Mouse (Mus musculus): Measurements from ENCODE around the gene Gpc1. TPM values are rescaled to one million over a fixed set of nuclear protein-coding genes. Genes with fewer than 3 reads are reported as not detected.

Gene Gpc1
- total and polyA plus RNA-seq, 3 experiments: 0.05 to 0.55 TPM; not detected in 1

GRCm38 (mm10) chr1:92790628-92791027 is 40.8 kb upstream of the Gpc1 start:
- peaks cover 82% of the 10 kb centered on the region for H3K27me3 ChIP-seq (replicated peaks)
- dilution Hi-C loops (cut with MboI; ENCODE audit: extremely low pct_ligation_motif_present, extremely low pct_unique_long_range_greater_than_20kb, low sequenced_read_pairs): no loop called here
- in situ Hi-C loops (cut with MboI; ENCODE audit: low pct_ligation_motif_present, low pct_unique_long_range_greater_than_20kb, low sequenced_read_pairs): no loop called here

GRCm38 (mm10) chr1:92791070-92791831 is 40.2 kb upstream of the Gpc1 start:
- dilution Hi-C loops (cut with MboI; ENCODE audit: extremely low pct_ligation_motif_present, extremely low pct_unique_long_range_greater_than_20kb, low sequenced_read_pairs): no loop called here
- H3K27ac ChIP-seq (ENCODE audit: insufficient read depth, low read depth): no peak overlapping the region
- no peaks in the 10 kb centered on the region for H3K9me3 ChIP-seq (replicated peaks; ENCODE audit: low read length)
- in situ Hi-C loops (cut with MboI; ENCODE audit: low pct_ligation_motif_present, low pct_unique_long_range_greater_than_20kb, low sequenced_read_pairs): no loop called here
- no peak for TF ChIP-seq ETS1 (conservative IDR thresholded peaks at IDR 0.05; ENCODE audit: low read depth, low read length)
- TF ChIP-seq SIN3A (IDR thresholded peaks at IDR 0.05; ENCODE audit: low read length): no peak
- TF ChIP-seq USF1 (IDR thresholded peaks at IDR 0.05; ENCODE audit: low read depth, low read length): no peak
- TF ChIP-seq IRF4 (IDR thresholded peaks at IDR 0.05; ENCODE audit: low read depth, low read length): no peak
- no peak for TF ChIP-seq TCF12 (IDR thresholded peaks at IDR 0.05; ENCODE audit: low read depth, low read length)
- TF ChIP-seq NELFE (IDR thresholded peaks at IDR 0.05; ENCODE audit: low read depth, low read length): no peak
- no peak for TF ChIP-seq MEF2A (IDR thresholded peaks at IDR 0.05; ENCODE audit: borderline replicate concordance, low read depth, low read length)
- no peak for TF ChIP-seq SMC3 (IDR thresholded peaks at IDR 0.05; ENCODE audit: low read depth, low read length)
- H3K9ac ChIP-seq (ENCODE audit: insufficient read depth, low read depth): no peak overlapping the region
- peaks cover 78% of the 10 kb centered on the region for H3K27me3 ChIP-seq (replicated peaks)
- no peak for DNase-seq (ENCODE audit: extremely low read depth)
- H3K36me3 ChIP-seq (replicated peaks in 1 of 2; ENCODE audit: control insufficient read depth in 1 of 2, insufficient read depth in 1 of 2, low read length in 1 of 2): no peaks in the 10 kb centered on the region
- H3K4me1 ChIP-seq (ENCODE audit: control insufficient read depth in 1 of 2, insufficient read depth in 2 of 2): no peaks in the 10 kb centered on the region
- no peaks in the 10 kb centered on the region for H3K79me2 ChIP-seq (replicated peaks; ENCODE audit: control insufficient read depth, extremely low read depth, insufficient read depth, poor library complexity, severe bottlenecking)
- H3K4me3 ChIP-seq (replicated peaks in 1 of 3; ENCODE audit: low read depth in 2 of 3, low read length in 2 of 3, poor library complexity in 1 of 3): no peak overlapping the region
- no peak overlapping the region for H3K4me2 ChIP-seq (ENCODE audit: insufficient read depth, low read depth, poor library complexity, severe bottlenecking)

More at GRCm38 (mm10) chr1:92790628-92791027, 40.8 kb upstream of the Gpc1 start:
- DNase-seq (ENCODE audit: extremely low read depth): no peak
- H3K27ac ChIP-seq (ENCODE audit: insufficient read depth, low read depth): no peak overlapping the region
- no peak overlapping the region for H3K4me3 ChIP-seq (replicated peaks in 1 of 3; ENCODE audit: low read depth in 2 of 3, low read length in 2 of 3, poor library complexity in 1 of 3)
- no peaks in the 10 kb centered on the region for H3K36me3 ChIP-seq (replicated peaks in 1 of 2; ENCODE audit: control insufficient read depth in 1 of 2, insufficient read depth in 1 of 2, low read length in 1 of 2)
- no peaks in the 10 kb centered on the region for H3K9me3 ChIP-seq (replicated peaks; ENCODE audit: low read length)
- no peaks in the 10 kb centered on the region for H3K4me1 ChIP-seq (ENCODE audit: control insufficient read depth in 1 of 2, insufficient read depth in 2 of 2)
- no peak overlapping the region for H3K9ac ChIP-seq (ENCODE audit: insufficient read depth, low read depth)
- no peak overlapping the region for H3K4me2 ChIP-seq (ENCODE audit: insufficient read depth, low read depth, poor library complexity, severe bottlenecking)
- no peak for TF ChIP-seq RCOR1 (conservative IDR thresholded peaks at IDR 0.05; ENCODE audit: low read depth, low read length)
- no peaks in the 10 kb centered on the region for H3K79me2 ChIP-seq (replicated peaks; ENCODE audit: control insufficient read depth, extremely low read depth, insufficient read depth, poor library complexity, severe bottlenecking)

- H3K9me3 ChIP-seq (replicated peaks; ENCODE audit: low read length): no peaks in the 10 kb centered on the region
- no peak for DNase-seq (ENCODE audit: extremely low read depth)
- H3K4me3 ChIP-seq (replicated peaks in 1 of 3; ENCODE audit: low read depth in 2 of 3, low read length in 2 of 3, poor library complexity in 1 of 3): no peak overlapping the region
- no peak overlapping the region for H3K9ac ChIP-seq (ENCODE audit: insufficient read depth, low read depth)
- H3K36me3 ChIP-seq (replicated peaks in 1 of 2; ENCODE audit: control insufficient read depth in 1 of 2, insufficient read depth in 1 of 2, low read length in 1 of 2): no peaks in the 10 kb centered on the region
- TF ChIP-seq IRF4 (IDR thresholded peaks at IDR 0.05; ENCODE audit: low read depth, low read length) (no peak), GABPA (IDR thresholded peaks at IDR 0.05; ENCODE audit: insufficient replicate concordance, low read depth, low read length) (no peak), SMC3 (IDR thresholded peaks at IDR 0.05; ENCODE audit: low read depth, low read length) (no peak), MAFK (IDR thresholded peaks at IDR 0.05; ENCODE audit: insufficient replicate concordance, low read length) (no peak), ETS1 (conservative IDR thresholded peaks at IDR 0.05; ENCODE audit: low read depth, low read length) (no peak), MAX (IDR thresholded peaks at IDR 0.05; ENCODE audit: low read length) (no peak), POLR2A (IDR thresholded peaks at IDR 0.05; ENCODE audit: low read depth, low read length) (no peak), SIN3A (IDR thresholded peaks at IDR 0.05; ENCODE audit: low read length) (no peak), CTCF (conservative IDR thresholded peaks at IDR 0.05 in 1 of 2, IDR thresholded peaks at IDR 0.05 in 1 of 2; ENCODE audit: low read depth in 2 of 2, low read length in 2 of 2) (no peak), JUN (IDR thresholded peaks at IDR 0.05; ENCODE audit: insufficient read depth, low read depth, low read length) (no peak), NRF1 (IDR thresholded peaks at IDR 0.05; ENCODE audit: low read depth, low read length) (no peak), MEF2A (IDR thresholded peaks at IDR 0.05; ENCODE audit: borderline replicate concordance, low read depth, low read length) (no peak), EP300 (IDR thresholded peaks at IDR 0.05; ENCODE audit: low read length) (no peak), E2F4 (IDR thresholded peaks at IDR 0.05; ENCODE audit: insufficient replicate concordance, low read depth, low read length) (no peak), USF1 (IDR thresholded peaks at IDR 0.05; ENCODE audit: low read depth, low read length) (no peak), UBTF (IDR thresholded peaks at IDR 0.05; ENCODE audit: low read depth, low read length) (no peak), MAZ (IDR thresholded peaks at IDR 0.05; ENCODE audit: low read depth, low read length) (no peak)
- in situ Hi-C loops (cut with MboI; ENCODE audit: low pct_ligation_motif_present, low pct_unique_long_range_greater_than_20kb, low sequenced_read_pairs) (no loop called here), dilution Hi-C loops (cut with MboI; ENCODE audit: extremely low pct_ligation_motif_present, extremely low pct_unique_long_range_greater_than_20kb, low sequenced_read_pairs) (no loop called here)
- H3K27ac ChIP-seq (ENCODE audit: insufficient read depth, low read depth): no peak overlapping the region
- peaks cover 7% of the 10 kb centered on the region in 2 experiments for H3K4me1 ChIP-seq (ENCODE audit: control insufficient read depth in 1 of 2, insufficient read depth in 2 of 2)
- H3K27me3 ChIP-seq (replicated peaks): peaks cover 69% of the 10 kb centered on the region
- H3K4me2 ChIP-seq (ENCODE audit: insufficient read depth, low read depth, poor library complexity, severe bottlenecking): no peak overlapping the region
- no peaks in the 10 kb centered on the region for H3K79me2 ChIP-seq (replicated peaks; ENCODE audit: control insufficient read depth, extremely low read depth, insufficient read depth, poor library complexity, severe bottlenecking)
These were observed 37.7 kb upstream of the Gpc1 start for GRCm38 (mm10) chr1:92793781-92794180.

All from CH12.LX (cell line).